Mouse (Mus musculus) cerebellum, adult 2 months (tissue): ENCODE measurements around the gene Zfp808. TPM values are rescaled to one million over a fixed set of nuclear protein-coding genes. Genes with fewer than 3 reads are reported as not detected.
A peak's percentile ranks its signal among the peaks of the same experiment; 100 is the strongest.
"Not testable (repeated sequence)": the region's sequence is repeated elsewhere in the genome, so short reads cannot be mapped to it uniquely, and the experiment has no call there.

Source experiments
- DNase-seq, 2 experiments: peaks; one replicate each; pipeline ENCODE4 v3.0.0; 2021
- H3K27ac ChIP-seq: fragments of 200-500 bp; 2 replicates; pipeline ENCODE4 v1.5.1; 2012; ENCODE audit warnings: low read length, control low read depth, inconsistent platforms; ENCODE audit not compliant: insufficient read depth
- H3K27me3 ChIP-seq: fragments of 200-500 bp; 2 replicates; pipeline ENCODE4 v1.6.1; 2012; ENCODE audit warnings: inconsistent platforms, mild to moderate bottlenecking, low read length, moderate library complexity; ENCODE audit not compliant: control insufficient read depth, insufficient read depth
- H3K4me1 ChIP-seq: fragments of 200-500 bp; 2 replicates; pipeline ENCODE4 v1.6.1; 2011; ENCODE audit warnings: low read length; ENCODE audit not compliant: control insufficient read depth, insufficient read depth
- H3K4me3 ChIP-seq: fragments of 200-500 bp; replicated peaks from 2 replicates; pipeline ENCODE3; 2011; ENCODE audit warnings: mild to moderate bottlenecking, low read depth, low read length, control low read depth; ENCODE audit not compliant: insufficient read depth
- CTCF ChIP-seq: fragments of 200-500 bp; IDR thresholded peaks from 2 replicates; pipeline ENCODE4 v1.5.1; 2011; ENCODE audit warnings: low read depth, mild to moderate bottlenecking, control low read depth, low read length, moderate library complexity, borderline replicate concordance; ENCODE audit not compliant: insufficient read depth
- POLR2A ChIP-seq: fragments of 200-500 bp; IDR thresholded peaks from 2 replicates; pipeline ENCODE4 v1.6.1; 2011; ENCODE audit warnings: low read length, control low read depth, borderline replicate concordance; ENCODE audit not compliant: insufficient read depth
- WGBS: fragments of 180-500 bp; shearing (Covaris S2); methylation state at CpG from one replicate; pipeline ENCODE4 v1.1.7; 2018; 5-methylcytosine and 5-hydroxymethylcytosine counted together
- polyA plus RNA-seq: library from polyadenylated mRNA; depleted of rRNA; stranded (reverse); fragments of >200 nt; gene quantifications from 2 replicates; pipeline ENCODE4 v1.2.3, GENCODE M21; 2012; rRNA removed

Zfp808 gene
- polyA plus RNA-seq = 0.97 and 1.1 TPM in 2 replicates

DNA sequence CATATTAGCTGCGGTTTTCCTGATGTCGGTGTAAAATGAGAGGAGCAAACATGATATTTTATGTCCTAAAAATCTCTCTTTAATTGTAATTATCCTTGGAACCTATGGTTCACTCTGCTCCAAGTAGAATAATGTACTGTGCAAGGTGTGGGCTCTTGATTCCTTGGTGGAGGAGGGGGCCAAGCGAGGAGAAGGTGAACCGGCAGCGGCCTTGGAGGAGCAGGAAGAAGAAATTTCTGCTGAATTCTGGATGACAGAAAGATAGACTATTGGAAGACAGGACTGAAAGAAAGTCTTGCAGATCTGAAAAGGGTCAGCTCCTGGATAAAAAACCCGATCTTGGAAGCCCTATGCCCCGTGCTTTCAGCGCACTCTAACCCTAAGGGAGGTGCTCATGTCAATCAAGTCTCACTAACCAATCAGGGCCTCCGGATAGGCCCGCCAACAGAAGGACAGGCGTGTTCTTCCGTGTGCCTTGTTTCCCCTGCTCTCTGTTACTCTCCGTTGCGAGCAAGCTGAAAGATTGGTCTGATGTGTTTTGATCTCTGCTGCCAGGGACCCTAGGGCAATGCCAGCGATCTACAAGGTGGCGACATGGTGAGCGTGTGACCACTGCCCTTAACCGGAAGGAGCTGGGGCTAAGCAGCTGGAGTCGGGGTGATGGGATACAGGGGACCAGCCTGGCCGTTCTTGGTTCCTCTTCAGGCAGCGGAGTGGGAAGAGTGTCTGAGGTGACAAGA is at the start of gene Zfp808:
Gene Zfp808, plus strand, starts transcription at position 455 of the 740 bp plus-strand sequence.
- 7% methylated on average over 21 of the region's 21 CpGs for WGBS
- not testable (repeated sequence) for H3K27ac ChIP-seq, H3K27me3 ChIP-seq, H3K4me1 ChIP-seq
- DNase-seq = peak; percentile 30 to 40
- peak within 1 kb of the TSS; percentile 56 for H3K4me3 ChIP-seq

GRCm38 (mm10) chr13:62098786-62099185 is 30.9 kb upstream of the Zfp808 start:
- not testable (repeated sequence) for H3K4me1 ChIP-seq, H3K27ac ChIP-seq, H3K27me3 ChIP-seq, H3K4me3 ChIP-seq, DNase-seq
- 75% methylated on average over 4 of the region's 4 CpGs for WGBS

DNA sequence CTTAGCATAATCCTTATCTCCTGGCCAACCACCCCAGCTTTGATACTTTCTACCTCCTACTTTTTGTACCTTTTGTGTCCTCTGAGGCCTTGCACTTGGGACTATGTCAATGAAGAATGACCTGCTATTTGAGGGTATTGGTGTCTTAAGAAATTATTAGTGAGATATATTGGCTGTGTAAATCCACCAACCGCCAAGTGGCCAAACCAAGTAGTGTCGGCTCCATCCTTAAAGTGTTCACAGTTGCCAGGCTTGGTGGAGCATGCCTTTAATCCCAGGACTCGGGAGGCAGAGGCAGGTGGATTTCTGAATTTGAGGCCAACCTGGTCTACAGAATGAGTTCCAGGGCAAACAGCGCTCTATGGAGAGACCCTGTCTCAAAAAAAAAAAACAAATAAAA is 30.2 kb upstream of the Zfp808 start:
- H3K27me3 ChIP-seq, H3K4me1 ChIP-seq, H3K4me3 ChIP-seq, DNase-seq, H3K27ac ChIP-seq: not testable (repeated sequence)
- WGBS = 84% methylated on average over 4 of the region's 4 CpGs

- not testable (repeated sequence) for H3K4me3 ChIP-seq, H3K4me1 ChIP-seq, H3K27me3 ChIP-seq, DNase-seq, H3K27ac ChIP-seq
- 72% methylated on average over 1 of the region's 1 CpGs for WGBS
Observed at GRCm38 (mm10) chr13:62102368-62102767, 27.3 kb upstream of the Zfp808 start.

- H3K4me1 ChIP-seq, H3K27me3 ChIP-seq, DNase-seq, H3K27ac ChIP-seq, H3K4me3 ChIP-seq: not testable (repeated sequence)
- WGBS = 30% methylated on average over 2 of the region's 2 CpGs
Observed at GRCm38 (mm10) chr13:62115861-62116260, 13.8 kb upstream of the Zfp808 start.

GRCm38 (mm10) chr13:62121578-62121977 is 8.1 kb upstream of the Zfp808 start:
- not testable (repeated sequence) for DNase-seq, H3K4me3 ChIP-seq, H3K27me3 ChIP-seq, H3K4me1 ChIP-seq, H3K27ac ChIP-seq
- 30% methylated on average over 1 of the region's 1 CpGs for WGBS

- not testable (repeated sequence) for H3K27me3 ChIP-seq, DNase-seq, H3K27ac ChIP-seq, H3K4me1 ChIP-seq, H3K4me3 ChIP-seq
- 56% methylated on average over 2 of the region's 2 CpGs for WGBS
Observed at GRCm38 (mm10) chr13:62181835-62182755, 52.4 kb downstream of the Zfp808 start.

DNA sequence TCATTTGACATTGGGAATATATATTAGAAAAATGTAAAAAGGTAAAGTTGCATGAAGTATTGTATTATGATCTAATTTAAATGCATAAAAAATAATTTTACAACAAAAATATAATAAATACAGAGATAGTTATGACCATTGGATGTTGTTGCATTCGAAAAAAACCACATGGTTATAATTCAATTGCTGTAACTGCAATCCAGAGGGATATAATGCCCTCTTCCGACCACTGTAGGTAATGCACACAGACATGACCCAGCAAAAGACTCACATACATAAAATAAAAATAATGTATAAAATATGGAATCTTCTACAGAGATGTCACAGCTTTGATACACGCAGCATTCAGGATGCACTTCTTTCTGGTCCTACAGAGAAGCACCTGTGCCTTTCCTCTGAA is 115.6 kb downstream of the Zfp808 start:
- H3K27ac ChIP-seq = no peak overlapping the region
- WGBS = 34% methylated on average over 3 of the region's 3 CpGs
- no peak for DNase-seq
- no peaks in the 10 kb centered on the region for H3K27me3 ChIP-seq
- no peak overlapping the region for H3K4me3 ChIP-seq
- TF ChIP-seq POLR2A = no peak
- no peak for TF ChIP-seq CTCF
- no peaks in the 10 kb centered on the region for H3K4me1 ChIP-seq

DNA sequence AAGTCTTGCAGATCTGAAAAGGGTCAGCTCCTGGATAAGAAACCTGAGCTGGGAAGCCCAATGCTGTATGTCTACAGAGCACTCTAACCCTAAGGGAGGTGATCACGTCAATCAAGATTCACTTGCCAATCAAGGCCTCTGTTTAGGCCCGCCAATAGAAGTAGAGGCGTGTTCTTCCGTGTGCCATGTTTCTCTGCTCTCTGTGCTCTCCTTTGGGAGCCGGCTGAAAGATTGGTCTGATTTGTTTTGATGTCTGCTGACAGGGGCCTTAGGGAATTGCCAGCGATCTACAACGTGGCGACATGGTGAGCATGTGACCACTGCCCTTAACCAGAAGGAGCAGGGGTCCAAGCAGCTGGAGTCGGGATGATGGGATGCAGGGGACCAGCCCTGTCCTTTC is 125.5 kb downstream of the Zfp808 start:
- WGBS = 80% methylated on average over 9 of the region's 9 CpGs
- H3K4me1 ChIP-seq, H3K27ac ChIP-seq, DNase-seq, H3K27me3 ChIP-seq, H3K4me3 ChIP-seq: not testable (repeated sequence)
